Mouse (Mus musculus) hindbrain, embryonic 11.5 days (tissue): Measurements from ENCODE around the gene Ccdc138. TPM values are rescaled to one million over a fixed set of nuclear protein-coding genes. Genes with fewer than 3 reads are reported as not detected.
A peak's percentile ranks its signal among the peaks of the same experiment; 100 is the strongest.
"Not testable (repeated sequence)": the region's sequence is repeated elsewhere in the genome, so short reads cannot be mapped to it uniquely, and the experiment has no call there.

Source experiments
- ATAC-seq: fragments of 200-750 bp; cut with Nextera tagmentation; 2 replicates; pipeline ENCODE4 v1.8.0; 2017; ENCODE audit warnings: mild to moderate bottlenecking, moderate TSS enrichment, moderate library complexity; ENCODE audit not compliant: low FRiP score
- DNase-seq: peaks from one replicate; pipeline ENCODE4 v3.0.0-alpha.2; 2015; ENCODE audit warnings: low spot score
- H3K27ac ChIP-seq: fragments of 300-500 bp; sonication (generic); 2 replicates; pipeline ENCODE4 v1.5.1; 2014; ENCODE audit warnings: mild to moderate bottlenecking, low read depth, low read length
- H3K27me3 ChIP-seq: fragments of 300-500 bp; sonication (generic); 2 replicates; pipeline ENCODE4 v1.6.1; 2014; ENCODE audit warnings: mild to moderate bottlenecking, low read length, moderate library complexity, mixed read lengths; ENCODE audit not compliant: control insufficient read depth, insufficient read depth
- H3K36me3 ChIP-seq: fragments of 300-500 bp; sonication (generic); 2 replicates; pipeline ENCODE4 v1.6.1; 2014; ENCODE audit warnings: mild to moderate bottlenecking, low read length, moderate library complexity, mixed read lengths; ENCODE audit not compliant: control insufficient read depth, insufficient read depth
- H3K4me1 ChIP-seq: fragments of 300-500 bp; sonication (generic); replicated peaks from 2 replicates; pipeline ENCODE4 v1.6.1; 2014; ENCODE audit warnings: low read length, mixed read lengths; ENCODE audit not compliant: control insufficient read depth, insufficient read depth
- H3K4me2 ChIP-seq: fragments of 300-500 bp; sonication (generic); replicated peaks from 2 replicates; pipeline ENCODE4 v1.6.1; 2014; ENCODE audit warnings: mild to moderate bottlenecking, low read depth, low read length
- H3K4me3 ChIP-seq: fragments of 300-500 bp; sonication (generic); 2 replicates; pipeline ENCODE4 v1.5.1; 2014; ENCODE audit warnings: low read depth, low read length
- H3K9ac ChIP-seq: fragments of 300-500 bp; sonication (generic); 2 replicates; pipeline ENCODE4 v1.6.1; 2014; ENCODE audit warnings: low read depth, low read length
- H3K9me3 ChIP-seq: fragments of 300-500 bp; sonication (generic); 2 replicates; pipeline ENCODE4 v1.6.1; 2016; ENCODE audit warnings: low read length; ENCODE audit not compliant: control insufficient read depth
- WGBS: fragments of 180-500 bp; shearing (Covaris S2); extraction: QIAGEN DNeasy Blood & Tissue Kit; methylation state at CpG from one replicate; pipeline ENCODE4 v1.1.7; 2014; 5-methylcytosine and 5-hydroxymethylcytosine counted together
- polyA plus RNA-seq: library from polyadenylated mRNA; unstranded; fragments of >200 nt; fragmentation: Nextera tagmentation; extraction: Ambion mirVana; gene quantifications from 2 replicates; pipeline ENCODE4 v1.2.1, GENCODE M21; 2014

The Ccdc138 gene
- polyA plus RNA-seq, 1 experiment from 2014 or later, result 13.0 TPM

- Histone ChIP-seq H3K9me3 (no peaks in the 10 kb centered on the region), H3K27me3 (no peaks in the 10 kb centered on the region), H3K4me1 (no peaks in the 10 kb centered on the region), H3K36me3 (peaks cover 5% of the 10 kb centered on the region; the same call in 1 of the 2 replicates), H3K27ac (no peak overlapping the region), H3K4me3 (no peak overlapping the region), H3K9ac (no peak overlapping the region), H3K4me2 (no peak overlapping the region)
- DNase-seq (no peak), ATAC-seq (no peak)
- WGBS, result 85% methylated on average over 2 of the region's 2 CpGs
Measured at GRCm38 (mm10) chr10:58495637-58496036, 2.1 kb upstream of the Ccdc138 start.

- H3K9ac ChIP-seq, result no peak overlapping the region
- H3K4me3 ChIP-seq, result no peak overlapping the region
- DNase-seq (no peak), ATAC-seq (no peak)
- no peak overlapping the region for H3K4me2 ChIP-seq
- no peak overlapping the region for H3K27ac ChIP-seq
- no peaks in the 10 kb centered on the region for H3K4me1 ChIP-seq
- no peaks in the 10 kb centered on the region for H3K9me3 ChIP-seq
- H3K27me3 ChIP-seq, result no peaks in the 10 kb centered on the region
- no peaks in the 10 kb centered on the region for H3K36me3 ChIP-seq
Measured at GRCm38 (mm10) chr10:58496732-58497131, 1.0 kb upstream of the Ccdc138 start.

- Histone ChIP-seq H3K4me3 (peak overlapping the region; percentile 74), H3K36me3 (no peaks in the 10 kb centered on the region), H3K27me3 (no peaks in the 10 kb centered on the region), H3K9ac (peak overlapping the region; percentile 65), H3K4me1 (no peaks in the 10 kb centered on the region), H3K27ac (no peak overlapping the region), H3K9me3 (no peaks in the 10 kb centered on the region), H3K4me2 (peak overlapping the region; percentile 54)
- ATAC-seq (no peak), DNase-seq (no peak)
- 64% methylated on average over 2 of the region's 2 CpGs for WGBS
Measured at GRCm38 (mm10) chr10:58498516-58498915, 768 bp downstream of the Ccdc138 start.

- DNase-seq (no peak), ATAC-seq (no peak)
- Histone ChIP-seq H3K4me1 (no peaks in the 10 kb centered on the region), H3K9me3 (no peaks in the 10 kb centered on the region), H3K27me3 (no peaks in the 10 kb centered on the region), H3K36me3 (no peaks in the 10 kb centered on the region), H3K9ac (no peak overlapping the region), H3K4me2 (no peak overlapping the region), H3K27ac (no peak overlapping the region), H3K4me3 (no peak overlapping the region)
- 78% methylated on average over 1 of the region's 1 CpGs for WGBS
Measured at GRCm38 (mm10) chr10:58529358-58529757, 31.6 kb downstream of the Ccdc138 start.

- Histone ChIP-seq H3K9me3 (no peaks in the 10 kb centered on the region), H3K27ac (no peak overlapping the region), H3K4me1 (no peaks in the 10 kb centered on the region), H3K9ac (no peak overlapping the region), H3K36me3 (no peaks in the 10 kb centered on the region), H3K4me2 (no peak overlapping the region), H3K27me3 (no peaks in the 10 kb centered on the region), H3K4me3 (no peak overlapping the region)
- 86% methylated on average over 10 of the region's 10 CpGs for WGBS
- DNase-seq (no peak), ATAC-seq (no peak)
Measured at GRCm38 (mm10) chr10:58530896-58531790, 33.4 kb downstream of the Ccdc138 start.

GRCm38 (mm10) chr10:58532177-58532576 lies 34.4 kb downstream of the Ccdc138 start:
- no peaks in the 10 kb centered on the region for H3K9me3 ChIP-seq
- no peak overlapping the region for H3K4me2 ChIP-seq
- no peak overlapping the region for H3K27ac ChIP-seq
- no peaks in the 10 kb centered on the region for H3K36me3 ChIP-seq
- no peak overlapping the region for H3K9ac ChIP-seq
- WGBS, result 88% methylated on average over 2 of the region's 2 CpGs
- no peaks in the 10 kb centered on the region for H3K27me3 ChIP-seq
- DNase-seq (no peak), ATAC-seq (no peak)
- no peaks in the 10 kb centered on the region for H3K4me1 ChIP-seq
- no peak overlapping the region for H3K4me3 ChIP-seq

- not testable (repeated sequence) for H3K4me1 ChIP-seq, DNase-seq, H3K9me3 ChIP-seq, ATAC-seq, H3K27ac ChIP-seq, H3K27me3 ChIP-seq, H3K4me3 ChIP-seq, H3K36me3 ChIP-seq, H3K9ac ChIP-seq, H3K4me2 ChIP-seq
- WGBS, result 88% methylated on average over 5 of the region's 5 CpGs
Measured at GRCm38 (mm10) chr10:58536276-58536675, 38.5 kb downstream of the Ccdc138 start.

- Histone ChIP-seq H3K4me1 (no peaks in the 10 kb centered on the region), H3K4me3 (no peak overlapping the region), H3K36me3 (no peaks in the 10 kb centered on the region), H3K9me3 (no peaks in the 10 kb centered on the region), H3K27me3 (no peaks in the 10 kb centered on the region), H3K4me2 (no peak overlapping the region), H3K9ac (no peak overlapping the region), H3K27ac (no peak overlapping the region)
- ATAC-seq, result peak; percentile 53; the same call in 1 of the 2 replicates
- 58% methylated on average over 13 of the region's 13 CpGs for whole genome bisulfite sequencing
- peak; percentile 41 for DNase-seq
Measured at GRCm38 (mm10) chr10:58540613-58541012, 42.9 kb downstream of the Ccdc138 start.

GRCm38 (mm10) chr10:58548739-58549138 lies 51.0 kb downstream of the Ccdc138 start:
- H3K27ac ChIP-seq, result no peak overlapping the region
- H3K27me3 ChIP-seq, result no peaks in the 10 kb centered on the region
- H3K4me1 ChIP-seq, result no peaks in the 10 kb centered on the region
- H3K9me3 ChIP-seq, result no peaks in the 10 kb centered on the region
- DNase-seq, result no peak
- no peak overlapping the region for H3K9ac ChIP-seq
- no peak for ATAC-seq
- H3K4me2 ChIP-seq, result no peak overlapping the region
- no peak overlapping the region for H3K4me3 ChIP-seq
- H3K36me3 ChIP-seq, result no peaks in the 10 kb centered on the region
